Mouse (Mus musculus): ENCODE measurements around the gene Soga3.

The Soga3 gene

DNA sequence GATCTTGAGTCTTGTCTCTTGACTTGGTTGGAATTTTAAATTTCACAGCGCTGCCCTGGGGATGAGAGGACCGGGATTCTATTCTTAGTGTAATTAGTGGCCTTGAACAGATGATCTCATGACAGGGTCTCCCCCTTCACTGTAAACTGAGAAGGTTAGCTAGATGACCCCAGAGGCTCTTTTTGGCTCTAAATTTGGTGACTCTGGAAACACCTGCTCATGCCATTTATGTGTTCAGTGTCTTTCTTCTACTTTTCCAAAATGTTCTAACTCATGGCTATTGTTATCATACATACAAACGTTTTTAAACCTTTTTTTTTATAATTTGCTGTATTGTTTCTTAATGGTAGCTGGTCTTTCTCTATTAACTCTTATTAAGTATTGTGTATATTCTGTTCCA, 65.1 kb downstream of the Soga3 start:
- no peak for DNase-seq (ENCODE audit: low spot score in 2 of 2)

DNA sequence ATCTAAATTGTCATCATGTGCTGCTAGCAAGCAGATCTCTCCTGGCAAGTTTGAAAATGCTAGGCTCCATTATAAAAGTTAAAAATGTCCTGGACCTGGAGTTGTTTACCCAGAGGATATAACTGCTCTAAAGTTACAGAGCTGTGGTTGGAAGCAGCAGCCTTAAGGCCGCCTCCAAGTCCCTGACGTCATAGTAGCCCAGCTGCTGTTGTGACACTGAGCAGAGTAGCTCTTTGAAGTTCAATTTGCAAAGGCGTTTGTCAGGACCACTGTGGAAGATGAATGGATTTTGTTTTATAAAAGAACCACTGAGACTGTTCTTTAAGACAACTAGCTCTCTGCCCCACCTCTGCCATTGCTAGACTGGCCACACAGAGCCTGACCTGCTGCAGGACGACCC, 67.8 kb downstream of the Soga3 start, which contains the start of gene 9330159F19Rik:
9330159F19Rik (plus strand) TSS at position 154 of the 400 bp plus-strand sequence.
- no peak for DNase-seq (ENCODE audit: low spot score in 2 of 2)

DNA sequence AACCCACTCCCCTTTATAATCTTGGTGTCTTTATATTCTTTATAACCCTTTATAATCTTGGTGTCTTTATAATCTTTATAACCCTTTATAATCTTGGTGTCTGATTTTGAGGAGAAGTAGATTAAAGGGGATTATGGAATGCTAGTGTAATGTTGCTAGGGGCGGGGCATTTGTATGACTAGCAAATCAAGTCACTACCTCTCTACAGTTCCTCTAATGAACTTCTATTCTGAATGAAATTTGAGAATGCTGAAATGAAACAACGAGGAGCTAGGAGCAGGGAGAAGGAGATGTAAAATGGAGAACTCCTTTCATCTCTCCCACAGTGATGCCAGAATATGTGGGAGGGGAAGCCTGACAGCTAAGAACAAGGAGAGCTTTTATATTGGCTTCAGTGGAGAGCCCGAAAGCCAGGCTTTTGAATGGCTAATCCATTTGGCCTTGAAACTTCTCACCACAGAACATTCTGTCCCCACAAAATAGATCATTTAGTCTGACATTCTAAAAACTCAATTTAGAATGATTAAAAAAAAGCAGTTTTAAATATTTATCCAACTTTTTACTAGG, 70.0 kb downstream of the Soga3 start:
- no peak for DNase-seq (ENCODE audit: low spot score in 2 of 2)

DNA sequence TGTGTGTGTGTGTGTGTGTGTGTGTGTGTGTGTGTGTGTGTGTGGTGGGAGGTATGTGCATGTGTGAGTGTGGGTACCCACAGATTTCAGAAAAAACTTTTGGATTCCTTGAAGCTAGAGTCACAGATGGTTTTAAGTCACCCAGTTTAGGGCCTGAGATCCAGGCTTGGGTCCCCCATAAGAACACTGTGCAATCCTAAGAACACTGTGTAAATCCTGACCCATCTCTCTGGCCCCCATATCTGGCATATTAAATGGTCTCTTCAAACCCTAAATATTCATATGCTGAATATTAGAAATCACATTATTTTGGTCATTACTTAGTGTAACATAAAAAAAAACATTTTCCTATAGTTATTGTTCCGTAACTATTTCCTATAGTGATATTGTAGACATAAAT, 73.3 kb downstream of the Soga3 start:
- DNase-seq (ENCODE audit: low spot score in 2 of 2): no peak

DNA sequence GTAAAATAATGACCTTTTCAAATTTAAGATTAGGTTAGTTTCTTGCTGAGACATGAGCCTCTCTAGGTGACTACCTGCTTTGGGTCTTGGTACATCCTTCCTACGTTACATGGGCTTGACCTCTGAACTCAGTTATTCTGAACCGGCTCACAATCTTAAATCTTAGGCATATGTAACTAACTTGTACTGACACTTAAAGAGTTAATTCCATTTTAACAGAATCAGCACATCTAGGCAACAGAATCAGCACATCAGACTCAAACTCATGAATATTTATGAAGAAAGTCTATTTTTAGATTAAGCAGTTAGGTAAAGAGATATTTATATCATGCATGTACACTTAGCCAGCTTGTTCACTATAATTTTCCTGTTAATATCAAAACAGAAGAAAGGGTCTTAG, 73.8 kb downstream of the Soga3 start:
- DNase-seq (ENCODE audit: low spot score in 2 of 2): no peak

DNA sequence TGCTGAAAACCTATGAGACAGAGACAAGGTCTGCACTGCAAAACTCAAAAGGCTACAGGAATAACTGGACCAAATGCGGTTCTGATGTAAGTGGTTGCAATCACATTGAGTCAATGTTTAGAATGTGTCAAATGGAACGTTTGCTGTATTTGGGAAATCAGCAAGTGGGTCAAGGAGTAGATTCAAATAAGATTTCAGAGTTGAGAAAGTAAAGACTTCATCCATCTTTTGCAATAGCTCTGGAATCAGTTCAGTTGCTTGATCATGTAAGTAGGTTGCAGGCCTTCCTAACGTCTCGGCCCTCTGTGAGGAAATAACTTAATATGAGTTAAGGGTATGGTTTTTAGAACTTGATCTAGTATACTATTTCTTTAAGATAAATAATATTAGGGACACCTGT, 81.7 kb downstream of the Soga3 start:
- DNase-seq (ENCODE audit: low spot score in 2 of 2): no peak

DNA sequence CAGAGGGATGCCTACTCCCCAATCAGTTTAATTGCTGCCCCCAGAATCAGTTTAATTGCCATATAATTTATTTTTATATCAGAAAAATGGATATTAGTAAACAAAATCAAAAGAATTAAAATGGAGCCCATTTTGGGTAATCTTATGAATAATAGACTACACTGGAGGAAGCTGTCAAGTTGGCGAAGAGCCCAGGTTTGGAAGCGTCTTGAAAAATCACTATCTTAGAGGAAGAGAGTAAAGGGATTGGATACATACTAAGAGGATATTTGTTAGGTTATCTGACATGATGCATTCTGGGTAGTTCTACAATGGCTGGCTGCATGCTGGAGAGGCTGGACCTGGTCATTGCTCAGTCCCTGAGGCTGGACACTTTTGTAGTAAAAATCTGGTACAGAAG, 87.6 kb downstream of the Soga3 start:
- no peak for DNase-seq (ENCODE audit: low spot score in 2 of 2)

All from spleen, postnatal 36 days (tissue).